Mouse (Mus musculus) forebrain, embryonic 10.5 days (tissue): ENCODE results near the gene Uaca. TPM values are rescaled to one million over a fixed set of nuclear protein-coding genes. Genes with fewer than 3 reads are reported as not detected.

Experiments used
- DNase-seq: peaks from one replicate; pipeline ENCODE4 v3.0.0-alpha.2; 2017; ENCODE audit warnings: low spot score; ENCODE audit errors: extremely low spot score
- H3K27ac ChIP-seq: fragments of 300-500 bp; sonication (generic); 2 replicates; pipeline ENCODE4 v1.5.1; 2016; ENCODE audit warnings: mild to moderate bottlenecking
- H3K27me3 ChIP-seq: fragments of 300-500 bp; sonication (generic); 2 replicates; pipeline ENCODE4 v1.6.1; 2016; ENCODE audit warnings: mild to moderate bottlenecking; ENCODE audit not compliant: poor library complexity, severe bottlenecking
- H3K36me3 ChIP-seq: fragments of 300-500 bp; sonication (generic); replicated peaks from 2 replicates; pipeline ENCODE4 v1.6.1; 2016; ENCODE audit warnings: mild to moderate bottlenecking, moderate library complexity
- H3K4me1 ChIP-seq: fragments of 300-500 bp; sonication (generic); 2 replicates; pipeline ENCODE4 v1.6.1; 2016
- H3K4me3 ChIP-seq: fragments of 300-500 bp; sonication (generic); 2 replicates; pipeline ENCODE4 v1.5.1; 2016; ENCODE audit warnings: mild to moderate bottlenecking, moderate library complexity
- H3K9me3 ChIP-seq: fragments of 300-500 bp; sonication (generic); 2 replicates; pipeline ENCODE4 v1.6.1; 2016; ENCODE audit warnings: mild to moderate bottlenecking, moderate library complexity
- WGBS: fragments of 180-500 bp; shearing (Covaris S2); methylation state at CpG from one replicate; pipeline ENCODE4 v1.1.7; 2016; 5-methylcytosine and 5-hydroxymethylcytosine counted together
- polyA plus RNA-seq: library from polyadenylated mRNA; unstranded; fragments of >200 nt; fragmentation: Nextera tagmentation; extraction: Ambion mirVana; gene quantifications from 2 replicates; pipeline ENCODE4 v1.2.1, GENCODE M21; 2016

Uaca gene
- polyA plus RNA-seq, 1 experiment from 2014 or later, result 33.1 TPM

DNA sequence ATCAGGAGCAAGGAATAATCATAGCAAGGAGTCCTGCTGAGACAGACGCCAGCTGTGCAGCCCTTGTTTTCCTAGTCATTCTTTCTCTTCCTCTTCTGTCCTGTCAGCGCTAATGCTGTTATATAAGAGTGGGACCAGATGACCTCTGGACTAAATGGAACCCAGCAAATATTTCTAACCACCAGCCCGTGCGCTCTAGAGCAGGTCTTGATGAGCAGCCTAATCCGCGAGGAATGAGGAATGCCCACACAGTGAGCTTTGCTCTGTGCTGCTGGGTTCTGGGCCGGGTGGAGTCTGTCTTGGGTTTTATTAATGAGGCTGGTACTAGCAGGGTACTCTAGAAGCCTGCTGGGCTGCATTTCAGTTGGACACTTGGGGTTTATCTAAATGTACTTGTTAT lies 32.4 kb downstream of the Uaca start:
- H3K4me3 ChIP-seq, result no peak overlapping the region
- H3K9me3 ChIP-seq, result no peaks in the 10 kb centered on the region
- 87% methylated on average over 7 of the region's 7 CpGs for WGBS
- peaks cover 18% of the 10 kb centered on the region for H3K4me1 ChIP-seq
- H3K27ac ChIP-seq, result no peak overlapping the region
- no peaks in the 10 kb centered on the region for H3K27me3 ChIP-seq
- no peak for DNase-seq
- peaks cover 5% of the 10 kb centered on the region; the same call in 1 of the 2 replicates for H3K36me3 ChIP-seq

DNA sequence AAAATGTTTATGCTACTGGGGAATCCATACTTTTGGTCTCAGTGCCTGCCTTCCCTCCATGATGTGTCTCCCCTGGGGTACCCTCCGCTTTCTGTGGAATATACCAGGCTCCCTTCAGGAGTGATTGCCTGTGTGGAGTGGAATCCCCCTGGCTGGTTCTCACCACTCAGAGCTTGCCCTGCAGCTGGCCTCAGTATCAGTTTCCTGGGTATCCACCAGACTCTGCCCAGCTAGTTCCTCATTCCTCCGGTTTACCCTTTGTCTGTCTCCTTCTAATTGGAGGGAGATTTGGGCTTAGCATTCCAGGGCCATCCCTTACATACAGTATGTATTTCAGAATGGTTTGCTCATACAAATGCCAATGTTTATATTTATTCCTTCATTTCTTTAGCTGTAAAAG lies 33.9 kb downstream of the Uaca start:
- H3K9me3 ChIP-seq, result no peaks in the 10 kb centered on the region
- 82% methylated on average over 2 of the region's 2 CpGs for WGBS
- H3K27me3 ChIP-seq, result no peaks in the 10 kb centered on the region
- no peak for DNase-seq
- H3K4me3 ChIP-seq, result no peak overlapping the region
- peaks cover 18% of the 10 kb centered on the region for H3K4me1 ChIP-seq
- no peak overlapping the region for H3K27ac ChIP-seq
- peaks cover 5% of the 10 kb centered on the region; the same call in 1 of the 2 replicates for H3K36me3 ChIP-seq

DNA sequence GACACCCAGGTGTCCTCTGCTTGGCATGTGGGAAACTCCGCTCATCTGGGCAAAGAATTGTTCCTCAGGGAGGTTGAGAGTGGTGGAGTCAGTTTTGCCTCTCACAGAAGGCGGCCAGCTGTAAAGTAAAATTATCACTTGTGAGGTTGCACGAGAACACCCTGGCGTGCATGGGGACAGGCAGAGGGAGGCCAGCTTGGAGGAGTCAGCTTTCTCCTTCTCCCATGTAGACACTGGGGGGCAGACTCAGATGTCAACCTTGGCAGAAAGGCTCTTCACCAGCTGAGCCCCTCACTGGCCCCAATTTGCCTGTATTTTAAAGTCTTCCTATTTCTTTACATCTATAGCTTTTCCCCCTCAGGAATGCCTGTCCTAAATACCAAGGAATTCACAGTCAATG lies 35.3 kb downstream of the Uaca start:
- Histone ChIP-seq H3K36me3 (peaks cover 5% of the 10 kb centered on the region; the same call in 1 of the 2 replicates), H3K27ac (no peak overlapping the region), H3K4me1 (peaks cover 18% of the 10 kb centered on the region), H3K9me3 (no peaks in the 10 kb centered on the region), H3K27me3 (no peaks in the 10 kb centered on the region), H3K4me3 (no peak overlapping the region)
- DNase-seq, result no peak
- 82% methylated on average over 4 of the region's 4 CpGs for WGBS

DNA sequence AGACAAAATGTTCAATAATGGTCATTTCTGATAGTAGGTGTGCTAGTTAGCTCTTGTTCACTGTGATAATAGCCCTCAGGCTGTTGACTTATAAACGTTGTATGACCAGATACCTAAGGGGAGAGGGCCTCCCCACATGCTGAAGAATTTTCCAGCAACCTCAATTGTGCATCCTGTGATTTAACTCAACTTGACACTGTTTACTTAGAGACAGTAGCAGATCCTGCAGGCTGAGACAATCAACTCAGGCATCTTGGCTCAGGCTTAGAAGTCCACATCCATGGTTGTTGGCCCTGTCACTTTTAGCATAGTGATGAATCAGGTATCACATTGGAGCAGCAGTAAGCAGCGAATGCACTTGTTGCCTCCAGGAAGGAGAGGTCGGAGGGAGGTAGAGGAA lies 35.7 kb downstream of the Uaca start:
- 0 out of 2 replicates have a peak, but pooled peaks cover 5% of the 10 kb centered on the region for H3K36me3 ChIP-seq
- H3K9me3 ChIP-seq, result no peaks in the 10 kb centered on the region
- DNase-seq, result no peak
- H3K4me3 ChIP-seq, result no peak overlapping the region
- H3K27me3 ChIP-seq, result no peaks in the 10 kb centered on the region
- peaks cover 18% of the 10 kb centered on the region for H3K4me1 ChIP-seq
- 78% methylated on average over 3 of the region's 3 CpGs for WGBS
- no peak overlapping the region for H3K27ac ChIP-seq

DNA sequence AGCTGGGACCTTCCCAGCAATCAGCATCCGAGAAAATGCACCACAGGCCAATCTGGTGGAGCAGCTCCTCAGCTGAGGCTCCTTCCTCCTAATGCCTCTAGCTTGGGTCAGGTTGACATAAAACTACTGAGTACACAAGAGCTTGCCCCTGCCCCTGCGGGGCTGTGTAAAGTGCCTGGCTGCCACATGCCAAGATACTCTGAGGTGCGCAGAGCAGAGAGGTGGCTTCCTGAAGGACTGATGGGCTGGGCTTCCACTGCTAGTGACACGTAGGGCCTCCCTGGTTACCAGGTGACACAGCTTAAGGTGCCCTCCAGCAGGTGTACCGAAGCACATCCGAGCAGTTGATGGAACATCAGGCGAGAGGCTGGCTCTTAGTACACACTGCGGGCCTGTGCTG lies 37.9 kb downstream of the Uaca start:
- 95% methylated on average over 8 of the region's 8 CpGs for WGBS
- no peak overlapping the region for H3K27ac ChIP-seq
- DNase-seq, result no peak

DNA sequence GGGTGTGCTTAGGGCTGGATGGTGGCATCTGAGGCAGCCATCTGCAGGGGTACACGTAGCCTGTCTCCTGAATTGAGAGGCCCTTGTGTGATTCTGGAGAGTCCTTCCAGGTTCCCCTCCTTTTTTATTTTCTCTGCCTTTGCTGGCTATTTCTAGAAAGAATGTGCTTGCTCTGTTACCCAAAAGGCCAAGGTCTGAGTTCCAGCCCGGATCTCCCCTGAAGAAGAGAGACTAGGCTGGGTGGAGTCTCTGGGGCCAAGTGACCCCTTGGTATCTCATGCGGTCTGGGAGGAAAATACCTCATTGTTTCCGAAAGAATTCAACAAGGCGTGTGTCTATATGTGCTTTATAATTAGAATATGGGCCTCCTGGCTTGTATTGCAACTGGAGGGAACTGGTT lies 41.8 kb downstream of the Uaca start:
- Histone ChIP-seq H3K36me3 (no peaks in the 10 kb centered on the region), H3K4me3 (no peak overlapping the region), H3K9me3 (no peaks in the 10 kb centered on the region), H3K4me1 (peaks cover 54% of the 10 kb centered on the region), H3K27ac (peak overlapping the region; percentile 86), H3K27me3 (peaks cover 21% of the 10 kb centered on the region)
- no peak for DNase-seq
- WGBS, result 64% methylated on average over 5 of the region's 5 CpGs

More for the DNA sequence above, 37.9 kb downstream of the Uaca start:
- no peaks in the 10 kb centered on the region for H3K36me3 ChIP-seq
- H3K9me3 ChIP-seq, result no peaks in the 10 kb centered on the region
- peaks cover 33% of the 10 kb centered on the region for H3K4me1 ChIP-seq
- H3K4me3 ChIP-seq, result no peak overlapping the region
- H3K27me3 ChIP-seq, result peaks cover 6% of the 10 kb centered on the region; the same call in 1 of the 2 replicates

DNA sequence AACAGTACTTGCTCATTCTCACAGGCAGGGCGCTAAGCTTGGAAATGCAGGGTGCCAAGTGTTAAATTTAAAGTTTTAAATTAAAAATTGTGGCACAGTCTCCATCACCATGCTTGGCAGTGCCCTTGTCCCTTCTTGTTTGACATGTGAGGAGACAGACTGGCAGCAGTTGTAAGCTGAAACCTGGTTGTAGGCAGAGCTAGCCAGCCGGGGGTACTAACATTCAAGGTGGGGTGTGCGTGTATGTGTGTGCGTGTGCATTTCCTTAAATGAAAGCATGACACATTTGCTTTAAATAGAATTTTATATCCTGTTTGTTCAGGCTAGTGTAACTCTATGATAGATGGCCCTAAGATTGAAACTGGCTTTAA lies 42.7 kb downstream of the Uaca start:
- H3K27ac ChIP-seq, result peak overlapping the region; percentile 86
- H3K4me3 ChIP-seq, result peak overlapping the region; percentile 48; the same call in 1 of the 2 replicates
- no peaks in the 10 kb centered on the region for H3K9me3 ChIP-seq
- no peaks in the 10 kb centered on the region for H3K36me3 ChIP-seq
- peaks cover 64% of the 10 kb centered on the region for H3K4me1 ChIP-seq
- peaks cover 21% of the 10 kb centered on the region for H3K27me3 ChIP-seq
- 71% methylated on average over 4 of the region's 4 CpGs for WGBS
- DNase-seq, result no peak

DNA sequence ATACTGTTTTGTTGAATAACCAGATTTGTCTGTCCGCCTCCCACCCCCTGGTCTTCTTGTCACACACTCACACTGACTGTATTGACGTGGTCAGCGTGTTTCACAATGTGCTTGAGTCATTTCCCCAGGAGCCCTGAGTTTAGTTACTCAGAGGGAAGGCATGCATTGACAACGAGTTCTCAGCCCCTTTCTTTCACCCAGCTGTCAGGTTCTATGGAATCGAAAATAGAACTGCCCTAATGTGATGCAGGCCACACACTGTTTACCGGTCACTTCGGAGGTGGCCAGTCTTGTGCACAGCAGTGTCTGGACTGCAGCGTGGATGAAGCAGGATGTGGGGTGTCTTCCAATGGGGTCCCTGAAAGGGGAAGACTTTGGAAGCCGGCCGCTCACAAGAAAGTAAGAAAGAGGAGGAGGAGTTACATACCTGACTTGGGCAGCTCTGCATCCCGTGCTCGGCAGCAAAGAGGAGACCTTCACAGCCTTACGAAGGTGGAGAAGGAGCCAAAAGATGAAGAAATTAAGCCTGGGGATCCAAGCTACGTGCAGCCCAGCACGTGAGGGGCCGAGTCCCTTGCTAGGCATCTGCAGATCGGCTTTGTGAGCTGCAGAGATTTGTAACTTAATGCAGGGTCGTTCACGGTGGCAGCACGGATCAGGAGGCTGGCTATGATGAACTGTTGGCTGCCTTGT lies 43.3 kb downstream of the Uaca start:
- DNase-seq, result peak; percentile 42
- Histone ChIP-seq H3K4me1 (peaks cover 65% of the 10 kb centered on the region), H3K27ac (peak overlapping the region; percentile 86), H3K9me3 (no peaks in the 10 kb centered on the region), H3K4me3 (peak overlapping the region; percentile 48), H3K36me3 (no peaks in the 10 kb centered on the region), H3K27me3 (peaks cover 21% of the 10 kb centered on the region)
- WGBS, result 12% methylated on average over 20 of the region's 20 CpGs

DNA sequence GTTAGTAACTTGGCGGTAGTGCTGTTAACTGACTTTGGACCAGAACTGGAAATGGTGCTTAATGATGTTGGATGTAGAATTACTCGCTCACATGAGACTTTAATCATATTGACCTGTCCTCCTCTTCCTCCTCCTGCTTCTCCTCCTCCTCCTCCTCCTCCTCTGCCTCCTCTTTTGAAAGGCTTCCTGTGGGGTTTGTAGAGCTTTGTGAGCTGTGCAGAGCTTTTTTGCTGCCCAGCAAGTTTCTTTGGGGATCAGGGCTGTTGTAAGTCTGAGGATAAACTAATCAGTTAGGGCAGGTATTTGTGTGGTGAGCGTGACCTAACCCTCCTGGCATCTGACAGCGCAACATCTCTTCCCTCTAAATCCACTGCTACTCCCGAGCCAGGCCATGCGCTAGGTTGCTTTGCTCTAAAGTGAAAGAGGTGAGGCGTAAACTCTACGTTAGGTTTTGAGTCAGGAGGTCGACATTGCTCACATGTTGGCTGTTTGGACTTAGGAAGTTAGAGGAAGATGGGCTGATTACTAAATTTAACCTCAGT lies 44.1 kb downstream of the Uaca start:
- Histone ChIP-seq H3K4me1 (peaks cover 65% of the 10 kb centered on the region), H3K4me3 (peak overlapping the region; percentile 48), H3K27ac (peak overlapping the region; percentile 86), H3K27me3 (peaks cover 21% of the 10 kb centered on the region), H3K9me3 (no peaks in the 10 kb centered on the region), H3K36me3 (no peaks in the 10 kb centered on the region)
- DNase-seq, result peak; percentile 25
- WGBS, result 28% methylated on average over 9 of the region's 9 CpGs

DNA sequence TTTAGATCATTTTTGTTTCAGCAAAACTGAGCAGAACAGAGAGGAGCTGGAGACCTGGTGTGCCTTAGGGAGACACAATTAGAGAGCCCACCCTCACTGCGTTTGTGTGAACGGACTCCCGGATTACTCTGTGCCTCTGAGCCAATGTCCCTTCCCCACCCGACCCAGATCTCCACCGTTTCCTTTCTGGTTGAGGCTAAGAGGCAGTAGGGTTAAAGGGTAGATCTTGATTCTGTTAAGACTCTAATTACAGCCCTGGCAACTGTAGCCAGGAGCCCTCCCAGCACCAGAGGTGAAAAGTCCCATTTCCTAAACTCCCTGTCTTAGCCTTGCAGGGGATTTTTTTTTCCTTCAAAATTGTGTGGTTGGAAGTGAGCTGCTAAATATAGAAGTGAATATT lies 47.1 kb downstream of the Uaca start:
- H3K4me1 ChIP-seq, result peaks cover 52% of the 10 kb centered on the region
- no peak for DNase-seq
- H3K27me3 ChIP-seq, result peaks cover 18% of the 10 kb centered on the region
- H3K36me3 ChIP-seq, result no peaks in the 10 kb centered on the region; the same call in 1 of the 2 replicates
- H3K27ac ChIP-seq, result peak overlapping the region; percentile 63; the same call in 1 of the 2 replicates
- H3K4me3 ChIP-seq, result no peak overlapping the region
- H3K9me3 ChIP-seq, result no peaks in the 10 kb centered on the region
- 12% methylated on average over 5 of the region's 5 CpGs for WGBS

DNA sequence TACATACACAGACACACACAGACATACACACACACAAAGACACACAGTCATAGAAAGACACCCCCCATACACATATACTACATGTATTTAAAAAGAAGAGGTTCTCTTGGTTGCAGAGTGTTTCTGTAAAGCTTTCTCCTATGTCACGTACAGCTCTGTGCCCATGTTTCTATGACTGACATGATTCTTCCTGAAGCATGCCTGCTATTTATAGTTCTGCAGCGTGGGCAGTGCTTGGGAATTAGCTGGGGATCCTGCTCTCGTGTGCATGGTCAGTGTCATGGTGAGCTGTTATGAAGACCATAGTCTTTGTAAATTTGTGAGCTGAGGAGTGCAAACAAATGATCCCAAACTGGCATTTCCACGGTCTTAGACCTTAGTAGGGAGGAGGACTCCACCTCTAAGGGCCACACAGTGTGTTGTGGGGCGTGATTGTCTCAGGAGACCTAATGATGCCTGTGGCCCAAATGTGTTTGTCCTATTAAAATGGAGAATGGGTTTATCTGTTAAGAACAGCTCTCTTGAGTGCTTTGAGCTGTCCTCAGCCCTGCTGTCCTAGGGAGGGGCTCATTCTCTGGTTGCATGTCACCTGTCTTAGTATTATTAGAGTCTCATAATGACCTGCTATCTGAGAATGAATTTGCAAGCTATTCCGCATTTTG lies 49.2 kb downstream of the Uaca start:
- no peak for DNase-seq
- no peaks in the 10 kb centered on the region; the same call in none of the 2 replicates for H3K36me3 ChIP-seq
- WGBS, result 83% methylated on average over 6 of the region's 6 CpGs
- no peak overlapping the region for H3K4me3 ChIP-seq
- no peak overlapping the region for H3K27ac ChIP-seq
- peaks cover 37% of the 10 kb centered on the region for H3K4me1 ChIP-seq
- H3K27me3 ChIP-seq, result peaks cover 14% of the 10 kb centered on the region
- H3K9me3 ChIP-seq, result no peaks in the 10 kb centered on the region

DNA sequence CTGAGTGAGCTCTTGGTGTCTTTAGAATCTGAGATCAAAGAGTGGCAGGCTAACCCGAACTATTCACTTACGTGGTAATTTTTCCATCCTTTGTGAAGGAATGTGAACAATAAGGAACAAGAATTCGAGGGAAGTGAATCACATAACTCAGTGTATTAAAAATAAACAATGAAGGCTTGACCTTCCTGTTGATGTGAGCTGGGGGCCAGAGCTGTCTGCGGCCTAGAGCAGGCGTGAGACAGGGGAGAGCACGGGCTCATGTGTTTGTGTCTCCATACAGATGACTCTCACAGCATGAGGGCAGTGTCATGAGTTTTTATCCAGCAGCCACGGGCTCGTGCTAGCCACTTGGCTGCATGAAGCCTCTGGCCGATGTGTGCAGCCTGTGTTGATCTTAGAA lies 54.4 kb downstream of the Uaca start:
- no peak for DNase-seq
- peak overlapping the region; percentile 70 for H3K27ac ChIP-seq
- no peaks in the 10 kb centered on the region for H3K9me3 ChIP-seq
- peaks cover 18% of the 10 kb centered on the region for H3K4me1 ChIP-seq
- WGBS, result 46% methylated on average over 9 of the region's 9 CpGs
- no peaks in the 10 kb centered on the region for H3K27me3 ChIP-seq
- peaks cover 8% of the 10 kb centered on the region for H3K36me3 ChIP-seq
- no peak overlapping the region for H3K4me3 ChIP-seq

DNA sequence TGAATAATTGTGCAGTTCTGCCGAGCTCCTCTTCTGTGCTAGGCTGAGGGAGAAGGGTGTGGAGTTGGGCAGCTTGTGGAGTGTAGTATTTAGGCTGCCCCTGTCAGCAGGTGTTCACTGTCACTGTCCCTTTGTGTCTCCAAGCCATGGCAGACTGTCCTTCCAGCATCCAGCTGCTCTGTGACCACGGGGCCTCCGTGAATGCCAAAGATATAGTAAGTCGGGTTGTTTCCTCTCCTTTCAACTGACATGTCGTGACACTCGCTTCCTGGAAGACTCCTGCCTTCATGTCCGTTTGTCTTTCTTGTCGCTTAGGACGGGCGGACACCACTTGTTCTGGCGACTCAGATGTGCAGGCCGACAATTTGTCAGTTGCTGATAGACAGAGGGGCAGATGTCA lies 55.6 kb downstream of the Uaca start:
- Histone ChIP-seq H3K36me3 (peaks cover 12% of the 10 kb centered on the region), H3K9me3 (no peaks in the 10 kb centered on the region), H3K4me3 (no peak overlapping the region), H3K27ac (no peak overlapping the region), H3K4me1 (peaks cover 18% of the 10 kb centered on the region), H3K27me3 (no peaks in the 10 kb centered on the region)
- 89% methylated on average over 12 of the region's 12 CpGs for WGBS
- no peak for DNase-seq
